Mouse (Mus musculus) embryonic facial prominence, embryonic 15.5 days (tissue): Measurements from ENCODE around the gene C5ar1. TPM values are rescaled to one million over a fixed set of nuclear protein-coding genes. Genes with fewer than 3 reads are reported as not detected.
A peak's percentile ranks its signal among the peaks of the same experiment; 100 is the strongest.

Source experiments
- ATAC-seq: fragments of 200-750 bp; cut with Nextera tagmentation; 2 replicates; pipeline ENCODE4 v1.8.0; 2017; ENCODE audit warnings: low read depth, moderate TSS enrichment; ENCODE audit not compliant: insufficient number of reproducible peaks, low FRiP score, low TSS enrichment
- H3K27ac ChIP-seq: fragments of 300-500 bp; sonication (generic); replicated peaks from 2 replicates; pipeline ENCODE4 v1.5.1; 2015; ENCODE audit warnings: mild to moderate bottlenecking, inconsistent platforms
- H3K27me3 ChIP-seq: fragments of 300-500 bp; sonication (generic); 2 replicates; pipeline ENCODE4 v1.6.1; 2015; ENCODE audit warnings: inconsistent platforms
- H3K36me3 ChIP-seq: fragments of 300-500 bp; sonication (generic); 2 replicates; pipeline ENCODE4 v1.6.1; 2015; ENCODE audit warnings: mild to moderate bottlenecking, inconsistent platforms
- H3K4me1 ChIP-seq: fragments of 300-500 bp; sonication (generic); 2 replicates; pipeline ENCODE4 v1.6.1; 2015; ENCODE audit warnings: inconsistent platforms
- H3K4me2 ChIP-seq: fragments of 300-500 bp; sonication (generic); replicated peaks from 2 replicates; pipeline ENCODE4 v1.6.1; 2015; ENCODE audit warnings: mild to moderate bottlenecking, inconsistent platforms
- H3K4me3 ChIP-seq: fragments of 300-500 bp; sonication (generic); replicated peaks from 2 replicates; pipeline ENCODE4 v1.5.1; 2015; ENCODE audit warnings: mild to moderate bottlenecking, inconsistent platforms
- H3K9ac ChIP-seq: fragments of 300-500 bp; sonication (generic); 2 replicates; pipeline ENCODE4 v1.6.1; 2015; ENCODE audit warnings: inconsistent platforms
- H3K9me3 ChIP-seq: fragments of 300-500 bp; sonication (generic); replicated peaks from 2 replicates; pipeline ENCODE4 v1.6.1; 2016; ENCODE audit warnings: inconsistent platforms
- WGBS: fragments of 180-500 bp; shearing (Covaris S2); methylation state at CpG from one replicate; pipeline ENCODE4 v1.1.7; 2015; 5-methylcytosine and 5-hydroxymethylcytosine counted together
- polyA plus RNA-seq: library from polyadenylated mRNA; unstranded; fragments of >200 nt; fragmentation: Nextera tagmentation; extraction: Ambion mirVana; gene quantifications from 2 replicates; pipeline ENCODE4 v1.2.1, GENCODE M21; 2015

The C5ar1 gene
- polyA plus RNA-seq, 1 experiment from 2014 or later = 4.4 TPM

DNA sequence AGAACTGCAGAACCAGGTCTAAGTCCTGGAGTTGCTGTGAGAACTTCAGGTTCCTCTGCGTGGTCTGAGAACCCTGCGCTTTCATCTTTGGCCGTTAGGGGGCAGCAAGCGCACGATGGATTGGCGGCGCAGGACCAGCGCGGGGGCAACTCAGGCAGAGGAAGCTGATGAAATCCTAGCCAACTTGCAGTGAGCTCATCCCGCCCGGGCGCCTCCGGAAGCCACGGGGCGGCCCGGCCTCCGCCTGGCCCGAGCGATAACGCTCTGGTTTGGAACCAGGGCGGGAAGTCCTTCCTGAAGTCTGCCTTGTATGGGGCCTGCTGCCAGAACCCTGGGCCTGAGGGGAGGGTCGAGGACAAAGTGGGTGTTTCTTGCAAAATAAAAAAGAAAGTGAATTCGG lies 35.5 kb upstream of the C5ar1 start:
- Histone ChIP-seq H3K27ac (peak overlapping the region; percentile 95), H3K36me3 (no peaks in the 10 kb centered on the region), H3K4me1 (peaks cover 41% of the 10 kb centered on the region), H3K9ac (peak overlapping the region; percentile 51), H3K9me3 (no peaks in the 10 kb centered on the region), H3K4me3 (peak overlapping the region; percentile 58), H3K27me3 (no peaks in the 10 kb centered on the region), H3K4me2 (peak overlapping the region; percentile 91)
- under 1% methylated on average over 23 of the region's 23 CpGs for WGBS
- ATAC-seq = peak; percentile 87

DNA sequence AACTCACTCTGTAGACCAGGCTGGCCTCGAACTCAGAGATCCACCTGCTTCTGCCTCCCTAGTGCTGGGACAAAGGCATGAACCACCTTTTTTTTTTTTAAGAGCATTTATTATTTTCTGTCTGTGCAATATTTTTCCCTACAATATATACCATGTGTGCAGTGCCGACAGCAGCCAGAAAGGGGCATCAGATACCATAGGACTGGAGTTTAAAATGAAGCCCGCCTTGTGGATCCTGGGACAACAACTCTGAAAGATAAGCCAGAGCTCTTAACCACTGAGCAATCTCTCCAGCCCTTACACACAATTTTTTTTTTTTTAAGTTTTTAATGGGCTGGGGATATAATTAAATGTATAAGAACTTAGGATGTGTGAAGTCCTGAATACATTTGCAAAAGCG lies 35.0 kb upstream of the C5ar1 start:
- H3K4me2 ChIP-seq = peak overlapping the region; percentile 91
- no peak for ATAC-seq
- 19% methylated on average over 4 of the region's 4 CpGs for WGBS
- H3K27me3 ChIP-seq = no peaks in the 10 kb centered on the region
- peaks cover 36% of the 10 kb centered on the region for H3K4me1 ChIP-seq
- no peak overlapping the region for H3K9ac ChIP-seq
- H3K27ac ChIP-seq = peak overlapping the region; percentile 95
- 0 out of 2 replicates have a peak overlapping the region, but pooled peaks have one; percentile 58 for H3K4me3 ChIP-seq
- no peaks in the 10 kb centered on the region for H3K9me3 ChIP-seq
- H3K36me3 ChIP-seq = no peaks in the 10 kb centered on the region

GRCm38 (mm10) chr7:16287791-16288190 lies 28.5 kb upstream of the C5ar1 start:
- no peaks in the 10 kb centered on the region for H3K9me3 ChIP-seq
- no peak for ATAC-seq
- 60% methylated on average over 1 of the region's 1 CpGs for WGBS
- peaks cover 15% of the 10 kb centered on the region for H3K36me3 ChIP-seq
- H3K4me3 ChIP-seq = no peak overlapping the region
- no peak overlapping the region for H3K9ac ChIP-seq
- H3K4me2 ChIP-seq = no peak overlapping the region
- peaks cover 16% of the 10 kb centered on the region for H3K4me1 ChIP-seq
- no peak overlapping the region for H3K27ac ChIP-seq
- H3K27me3 ChIP-seq = no peaks in the 10 kb centered on the region

DNA sequence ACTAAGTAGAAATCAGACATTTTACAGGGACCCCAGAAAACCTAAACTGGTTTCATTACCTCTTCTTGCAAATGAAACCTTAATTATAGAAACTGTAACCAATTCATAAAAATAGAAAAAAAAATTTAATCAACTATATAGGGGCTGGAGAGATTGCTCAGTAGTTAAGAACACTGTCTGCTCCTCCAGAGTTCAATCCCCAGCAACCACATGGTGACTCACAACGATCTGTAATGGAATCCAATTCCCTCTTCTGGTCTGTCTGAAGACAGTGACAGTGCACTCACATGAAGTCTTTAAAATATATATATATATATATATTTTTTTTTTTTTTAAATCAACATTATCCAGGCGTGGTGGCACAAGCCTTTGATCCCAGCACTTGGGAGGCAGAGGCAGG lies 27.7 kb upstream of the C5ar1 start:
- ATAC-seq = no peak

GRCm38 (mm10) chr7:16286026-16286961 lies 27.0 kb upstream of the C5ar1 start, which contains the start of gene Ccdc9:
Gene Ccdc9, minus strand, starts transcription at chr7:16286795.
- Histone ChIP-seq H3K4me1 (peaks cover 16% of the 10 kb centered on the region), H3K4me2 (peak within 1 kb of the TSS; percentile 69), H3K9ac (peak within 1 kb of the TSS; percentile 54), H3K36me3 (peaks cover 30% of the 10 kb centered on the region), H3K27me3 (no peaks in the 10 kb centered on the region), H3K27ac (peak within 1 kb of the TSS; percentile 99), H3K9me3 (no peaks in the 10 kb centered on the region), H3K4me3 (peak within 1 kb of the TSS; percentile 61)
- under 1% methylated on average over 66 of the region's 70 CpGs for WGBS
- ATAC-seq = peak; percentile 91

More for the DNA sequence above, 27.7 kb upstream of the C5ar1 start:
- Histone ChIP-seq H3K4me2 (peak overlapping the region; percentile 69), H3K27ac (peak overlapping the region; percentile 99), H3K27me3 (no peaks in the 10 kb centered on the region), H3K36me3 (peaks cover 23% of the 10 kb centered on the region), H3K4me3 (peak overlapping the region; percentile 61), H3K9ac (0 out of 2 replicates have a peak overlapping the region, but pooled peaks have one; percentile 54), H3K4me1 (peaks cover 16% of the 10 kb centered on the region), H3K9me3 (no peaks in the 10 kb centered on the region)
- WGBS = 72% methylated on average over 2 of the region's 2 CpGs

GRCm38 (mm10) chr7:16285450-16286025 lies 26.2 kb upstream of the C5ar1 start:
- H3K4me3 ChIP-seq = peak overlapping the region; percentile 61
- ATAC-seq = peak; percentile 58
- H3K4me1 ChIP-seq = peaks cover 16% of the 10 kb centered on the region
- H3K4me2 ChIP-seq = peak overlapping the region; percentile 69
- H3K9ac ChIP-seq = no peak overlapping the region
- no peaks in the 10 kb centered on the region for H3K9me3 ChIP-seq
- peak overlapping the region; percentile 99 for H3K27ac ChIP-seq
- 2% methylated on average over 14 of the region's 14 CpGs for WGBS
- peaks cover 36% of the 10 kb centered on the region for H3K36me3 ChIP-seq
- H3K27me3 ChIP-seq = no peaks in the 10 kb centered on the region

GRCm38 (mm10) chr7:16284904-16285303 lies 25.6 kb upstream of the C5ar1 start:
- Histone ChIP-seq H3K4me3 (peak overlapping the region; percentile 61), H3K27ac (peak overlapping the region; percentile 99), H3K9me3 (no peaks in the 10 kb centered on the region), H3K27me3 (no peaks in the 10 kb centered on the region), H3K9ac (no peak overlapping the region), H3K4me2 (peak overlapping the region; percentile 69), H3K4me1 (peaks cover 16% of the 10 kb centered on the region), H3K36me3 (peaks cover 42% of the 10 kb centered on the region)
- 60% methylated on average over 9 of the region's 9 CpGs for WGBS
- no peak for ATAC-seq

GRCm38 (mm10) chr7:16284001-16284400 lies 24.7 kb upstream of the C5ar1 start:
- peaks cover 45% of the 10 kb centered on the region for H3K36me3 ChIP-seq

GRCm38 (mm10) chr7:16282334-16282733 lies 23.0 kb upstream of the C5ar1 start:
- Histone ChIP-seq H3K27ac (no peak overlapping the region), H3K9ac (no peak overlapping the region), H3K36me3 (peaks cover 61% of the 10 kb centered on the region), H3K4me2 (no peak overlapping the region), H3K4me1 (peaks cover 16% of the 10 kb centered on the region), H3K27me3 (no peaks in the 10 kb centered on the region), H3K4me3 (no peak overlapping the region), H3K9me3 (no peaks in the 10 kb centered on the region)
- ATAC-seq = no peak
- 92% methylated on average over 13 of the region's 13 CpGs for WGBS

More at GRCm38 (mm10) chr7:16284001-16284400, 24.7 kb upstream of the C5ar1 start:
- H3K9me3 ChIP-seq = no peaks in the 10 kb centered on the region
- peaks cover 16% of the 10 kb centered on the region for H3K4me1 ChIP-seq
- no peak overlapping the region for H3K9ac ChIP-seq
- H3K4me3 ChIP-seq = no peak overlapping the region
- ATAC-seq = no peak
- no peak overlapping the region for H3K4me2 ChIP-seq
- H3K27me3 ChIP-seq = no peaks in the 10 kb centered on the region
- 80% methylated on average over 8 of the region's 8 CpGs for WGBS
- peak overlapping the region; percentile 48; the same call in 1 of the 2 replicates for H3K27ac ChIP-seq

DNA sequence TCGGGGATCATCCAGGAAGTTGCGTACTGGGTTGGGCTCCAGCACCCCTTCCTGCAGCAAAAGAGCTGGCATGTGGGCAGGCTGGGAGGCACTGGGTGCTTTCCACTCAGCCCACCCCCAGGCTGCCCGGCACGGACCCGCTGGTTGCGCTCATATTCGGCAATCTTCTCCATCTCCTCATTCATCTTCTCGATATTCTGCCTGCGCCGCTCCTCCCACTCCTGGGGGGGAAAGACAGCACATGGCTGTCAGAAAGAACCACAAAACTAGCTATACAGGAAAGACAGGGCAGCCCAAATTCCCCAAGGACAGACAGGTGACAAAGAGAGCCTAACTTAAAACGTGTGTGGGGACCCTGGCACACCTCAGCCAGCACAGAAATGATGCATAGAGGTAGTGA lies 21.4 kb upstream of the C5ar1 start:
- H3K4me3 ChIP-seq = no peak overlapping the region
- H3K36me3 ChIP-seq = peaks cover 75% of the 10 kb centered on the region
- no peaks in the 10 kb centered on the region for H3K9me3 ChIP-seq
- no peak overlapping the region for H3K27ac ChIP-seq
- H3K9ac ChIP-seq = no peak overlapping the region
- H3K27me3 ChIP-seq = no peaks in the 10 kb centered on the region
- H3K4me1 ChIP-seq = peaks cover 16% of the 10 kb centered on the region
- no peak for ATAC-seq
- H3K4me2 ChIP-seq = no peak overlapping the region
- 76% methylated on average over 11 of the region's 11 CpGs for WGBS
